Mouse (Mus musculus) left cerebral cortex, postnatal 14 days (tissue): ENCODE data around the gene Serping1. TPM values are rescaled to one million over a fixed set of nuclear protein-coding genes. Genes with fewer than 3 reads are reported as not detected.
A peak's percentile ranks its signal among the peaks of the same experiment; 100 is the strongest.

Experiments
- DNase-seq, 2 experiments: peaks; one replicate each; pipeline ENCODE4 v3.0.0; 2021 to 2022; ENCODE audit warnings: low spot score in 2 of 2, mixed read lengths in 1 of 2
- intact Hi-C: fragments of 180-260 bp; cut with DNase I; formaldehyde crosslinking; loops from one replicate; pipeline ENCODE4 v1.15.1; 2025
- total RNA-seq, 2 experiments: library from RNA; stranded (reverse); gene quantifications; 2 replicates each; pipeline ENCODE4 v1.2.3; 2021

Serping1 gene
- total RNA-seq, 2 experiments from 2014 or later: 5.9 to 6.8 TPM

DNA sequence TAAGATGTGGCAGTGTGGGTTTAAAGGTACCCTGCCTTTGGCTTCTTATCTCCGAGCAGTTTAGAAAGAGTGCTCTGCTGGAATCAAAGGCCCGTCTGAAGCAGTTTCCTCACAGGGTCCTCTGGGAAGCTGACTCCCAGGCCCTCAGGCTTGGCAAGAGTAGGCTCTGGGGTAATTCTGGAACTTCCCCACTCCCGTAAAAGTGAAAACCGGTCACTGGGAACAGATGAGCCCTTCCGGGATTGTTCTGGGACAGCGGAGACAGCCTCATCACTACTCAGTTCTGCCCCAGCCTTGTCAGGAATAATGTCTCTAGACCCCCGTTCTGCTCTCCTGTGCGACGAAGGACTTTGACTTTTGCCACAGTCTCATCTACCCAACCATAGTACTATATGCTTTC lies 15.2 kb upstream of the Serping1 start:
- DNase-seq: no peak
- intact Hi-C loops: no loop called here

DNA sequence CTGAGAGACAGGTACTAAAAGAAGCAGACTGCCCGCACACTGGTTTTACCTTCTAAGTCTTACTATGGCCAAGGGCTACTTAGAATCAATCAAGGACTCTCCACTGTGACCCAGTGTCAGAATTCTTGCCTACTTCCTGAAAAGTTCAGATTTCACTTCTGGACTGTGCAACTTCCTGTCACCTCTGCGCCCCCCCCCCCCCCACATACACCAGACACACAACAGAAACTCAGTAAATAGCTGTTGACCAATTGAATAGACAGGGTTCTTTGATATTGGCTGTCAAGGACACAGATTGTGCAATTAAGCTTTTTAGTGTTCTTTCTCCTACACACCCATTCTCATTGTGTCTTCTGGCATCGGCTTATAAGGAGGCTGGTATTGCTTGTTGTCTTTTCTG lies 13.1 kb upstream of the Serping1 start:
- intact Hi-C loops: no loop called here
- no peak for DNase-seq

DNA sequence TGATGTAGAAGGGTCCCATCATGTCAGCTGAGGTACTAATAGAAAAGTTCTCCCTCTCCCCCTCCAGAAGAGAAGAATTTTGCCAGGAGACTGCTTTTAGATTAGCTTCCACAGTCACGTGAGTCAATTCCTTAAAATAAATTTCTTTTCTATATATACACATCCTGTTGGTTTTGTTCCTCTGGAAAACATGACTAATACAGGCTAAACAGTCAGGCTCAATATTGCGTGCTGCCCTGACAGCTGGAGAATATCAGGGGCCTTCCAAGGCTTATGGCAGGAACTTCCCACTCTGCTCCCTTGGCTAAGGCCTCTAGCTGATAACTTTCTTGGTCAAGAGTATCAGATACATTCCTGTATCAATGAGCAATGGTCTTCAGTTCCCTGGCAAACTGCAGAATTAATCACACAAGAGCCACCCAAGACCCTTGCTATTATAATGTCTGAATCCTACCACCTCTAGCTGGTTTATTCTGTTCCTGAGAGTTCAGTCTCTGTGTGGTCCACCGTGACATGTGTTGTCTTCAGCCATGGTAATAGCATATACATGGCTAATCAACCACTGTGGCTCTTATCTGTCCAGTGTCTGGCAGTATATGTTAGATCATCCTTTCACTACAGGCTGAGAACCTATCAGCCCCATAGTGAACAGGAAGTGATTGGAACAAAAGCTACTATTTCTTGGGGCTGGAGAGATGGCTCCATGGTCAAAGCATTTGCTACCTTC lies 8.8 kb upstream of the Serping1 start:
- intact Hi-C loops: no loop called here

DNA sequence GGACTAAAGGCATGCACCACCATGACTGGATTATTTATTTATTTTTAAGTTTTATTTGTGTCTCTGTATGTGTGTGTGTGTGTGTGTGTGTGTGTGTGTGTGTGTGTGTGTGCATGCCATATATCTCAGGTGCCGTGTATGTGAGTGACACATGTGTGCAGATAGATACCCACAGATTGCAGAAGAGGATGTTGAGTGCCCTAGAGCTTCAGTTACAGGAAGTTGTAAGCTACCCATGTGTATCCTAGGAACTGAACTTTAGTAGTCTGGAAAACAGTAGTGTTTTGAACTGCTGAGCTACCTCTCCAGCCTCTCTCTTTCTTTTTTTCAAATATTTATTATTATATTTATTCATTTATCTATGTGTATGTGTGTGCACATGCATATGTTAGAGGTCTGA lies 8.1 kb upstream of the Serping1 start:
- intact Hi-C loops: no loop called here
- no peak for DNase-seq

More for the DNA sequence above, 8.8 kb upstream of the Serping1 start:
- no peak for DNase-seq

DNA sequence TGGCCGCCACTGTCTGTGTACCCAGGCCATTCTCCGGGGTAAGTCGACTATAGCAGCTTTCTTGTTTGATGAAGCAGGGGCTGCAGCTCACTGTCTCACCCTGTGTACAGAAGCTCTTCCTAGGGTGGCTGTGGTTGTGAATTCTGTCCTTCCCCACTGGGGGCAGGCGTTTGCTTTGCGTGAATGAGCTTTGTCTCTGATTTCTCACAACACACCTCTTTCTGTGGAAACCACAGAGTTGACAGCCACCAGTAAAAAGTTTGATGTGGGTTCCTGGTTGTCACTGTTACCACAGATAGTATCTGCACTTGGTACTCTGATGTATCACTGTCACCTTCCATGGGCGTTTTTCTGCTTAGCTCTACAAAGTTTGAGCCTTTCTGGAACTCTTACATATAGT lies 4.0 kb upstream of the Serping1 start:
- DNase-seq: peak in 1 of 2 experiments; percentile 9
- intact Hi-C loops: no loop called here

DNA sequence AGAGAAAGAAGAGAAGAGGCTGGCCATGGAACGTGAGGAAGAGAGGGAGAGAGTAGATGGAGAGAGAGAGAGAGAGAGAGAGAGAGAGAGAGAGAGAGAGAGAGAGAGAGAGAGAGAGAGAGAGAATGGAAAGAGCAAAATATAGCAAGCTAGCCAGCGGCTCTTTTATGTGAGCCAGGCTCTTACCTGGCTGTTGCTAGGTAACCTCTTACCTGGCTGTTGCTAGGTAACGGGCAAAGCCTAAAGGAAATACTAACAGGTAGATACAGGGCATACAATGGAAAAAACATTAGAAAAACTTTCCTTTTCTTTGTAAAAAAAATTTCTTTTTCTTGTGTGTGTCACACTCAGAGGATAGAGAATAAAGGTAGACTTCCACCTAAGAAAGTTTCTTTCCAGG lies 2.5 kb upstream of the Serping1 start:
- intact Hi-C loops: no loop called here
- DNase-seq: no peak

DNA sequence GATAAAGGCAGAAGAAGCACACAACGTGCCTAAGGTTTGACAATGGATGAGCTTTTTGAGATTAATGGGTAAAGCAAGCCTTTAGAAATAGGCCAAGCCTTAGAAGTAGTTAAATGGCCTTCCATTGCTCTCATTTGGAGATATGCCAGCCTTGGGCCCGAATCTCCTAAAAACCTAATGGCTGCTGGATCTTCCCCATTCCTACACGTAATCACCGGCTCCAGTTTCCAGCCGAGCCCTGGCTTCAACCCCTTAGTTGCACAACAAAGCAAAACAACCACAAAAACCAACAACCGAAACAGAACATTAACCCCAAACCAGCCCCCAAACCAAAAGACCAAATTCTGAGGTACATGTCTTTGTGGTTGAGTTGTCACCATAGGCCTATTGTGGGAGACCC lies 421 bp upstream of the Serping1 start:
- DNase-seq: no peak
- intact Hi-C loops: no loop called here

DNA sequence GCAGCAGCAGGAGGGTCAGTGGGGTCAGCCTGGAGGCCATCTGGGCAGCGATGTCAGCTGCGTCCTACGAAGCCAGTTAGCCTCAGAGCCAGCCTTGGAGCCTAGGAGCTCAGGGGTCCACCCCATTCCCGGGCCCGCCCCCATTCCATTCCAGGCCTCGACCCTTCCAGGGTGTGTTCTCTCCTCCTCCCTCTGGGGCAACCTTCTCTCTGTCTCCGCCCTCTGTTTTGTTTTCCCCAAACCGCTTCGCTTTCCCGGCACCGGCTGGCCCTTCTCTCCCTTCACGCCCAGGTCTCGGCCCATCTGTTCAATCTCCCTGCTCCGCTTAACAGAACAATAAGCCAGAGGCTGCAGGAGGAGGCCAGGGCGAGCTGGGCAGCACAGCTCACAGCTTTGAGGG lies 493 bp downstream of the Serping1 start:
- DNase-seq: peak in 1 of 2 experiments; percentile 7
- intact Hi-C loops: no loop called here

DNA sequence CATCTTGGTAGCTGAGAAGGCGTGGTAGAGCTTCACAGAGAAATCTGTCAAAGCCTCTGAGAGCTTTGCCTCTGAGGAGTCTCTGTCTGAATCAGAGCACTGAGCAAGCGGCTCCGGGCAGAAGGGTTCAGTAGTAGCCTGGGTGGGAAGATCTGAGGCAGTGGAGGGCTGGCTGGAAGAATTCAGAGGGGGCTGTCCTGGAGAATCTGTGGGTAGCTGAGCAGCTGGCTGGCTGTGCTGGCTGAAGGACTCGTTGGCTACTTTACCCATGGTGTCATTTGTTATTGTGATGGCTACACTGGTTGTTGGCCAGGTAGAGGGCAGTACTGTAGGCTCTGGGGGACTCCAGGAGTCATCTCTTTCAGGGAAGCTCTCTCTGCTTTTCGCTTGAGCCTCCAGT lies 2.0 kb downstream of the Serping1 start:
- intact Hi-C loops: no loop called here

DNA sequence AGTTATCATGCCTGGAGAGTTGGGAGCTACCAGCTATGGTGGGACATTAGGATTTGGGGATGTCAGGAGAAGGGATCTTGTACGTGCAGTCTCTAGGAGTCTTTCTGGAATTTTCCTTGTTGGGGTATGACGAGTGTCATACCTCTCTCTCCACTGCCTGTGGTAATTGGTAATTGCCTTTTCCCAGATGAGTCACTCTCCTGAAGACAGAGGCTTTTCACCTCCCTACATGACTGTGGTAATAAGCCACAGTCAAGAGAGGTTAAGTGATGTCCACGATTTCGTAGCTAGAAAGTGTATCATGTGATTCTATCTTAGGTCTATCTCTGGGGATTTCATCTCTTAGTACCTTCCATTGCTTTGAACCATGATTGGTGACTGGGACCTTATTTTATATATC lies 2.8 kb downstream of the Serping1 start:
- no peak for DNase-seq
- intact Hi-C loops: no loop called here

More for the DNA sequence above, 2.0 kb downstream of the Serping1 start:
- DNase-seq: no peak

DNA sequence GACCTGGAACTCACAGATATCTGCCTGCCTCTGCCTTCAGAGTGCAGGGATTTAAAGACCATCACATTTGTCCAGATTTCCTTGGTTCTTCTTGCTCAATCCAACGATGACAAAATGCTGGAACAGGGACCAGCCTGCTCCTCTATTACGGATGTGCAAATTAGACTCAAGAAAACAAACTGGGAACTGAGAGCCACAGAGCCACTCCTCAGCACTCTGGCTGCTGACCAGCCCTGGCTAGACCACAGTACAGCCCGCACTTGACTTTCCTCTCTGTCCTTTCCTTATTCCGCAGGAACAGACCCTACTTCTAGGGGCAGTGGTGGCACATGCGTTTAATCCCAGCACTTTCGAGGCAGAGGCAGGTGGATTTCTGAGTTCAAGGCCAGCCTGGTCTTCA lies 4.7 kb downstream of the Serping1 start:
- intact Hi-C loops: no loop called here
- DNase-seq: no peak

DNA sequence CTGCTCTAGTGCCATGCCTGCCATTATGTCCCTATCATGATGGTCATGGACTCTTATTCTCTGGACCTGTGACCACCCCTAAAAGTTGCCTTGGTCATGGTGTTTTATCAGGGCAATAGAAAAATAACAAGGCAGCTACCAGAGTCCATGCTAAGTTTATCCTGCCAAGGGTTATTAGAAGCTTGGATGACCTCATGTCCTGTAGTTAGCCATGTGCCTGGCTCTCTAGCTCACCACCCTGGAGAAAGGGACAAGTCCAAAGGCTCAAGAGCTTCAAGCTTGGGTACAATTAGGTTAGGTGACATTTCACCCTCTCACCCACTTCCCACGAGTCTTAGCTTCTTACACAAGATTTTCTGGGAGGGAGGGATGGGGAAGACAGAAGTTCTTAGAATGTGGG lies 12.4 kb downstream of the Serping1 start:
- intact Hi-C loops: no loop called here
- no peak for DNase-seq

DNA sequence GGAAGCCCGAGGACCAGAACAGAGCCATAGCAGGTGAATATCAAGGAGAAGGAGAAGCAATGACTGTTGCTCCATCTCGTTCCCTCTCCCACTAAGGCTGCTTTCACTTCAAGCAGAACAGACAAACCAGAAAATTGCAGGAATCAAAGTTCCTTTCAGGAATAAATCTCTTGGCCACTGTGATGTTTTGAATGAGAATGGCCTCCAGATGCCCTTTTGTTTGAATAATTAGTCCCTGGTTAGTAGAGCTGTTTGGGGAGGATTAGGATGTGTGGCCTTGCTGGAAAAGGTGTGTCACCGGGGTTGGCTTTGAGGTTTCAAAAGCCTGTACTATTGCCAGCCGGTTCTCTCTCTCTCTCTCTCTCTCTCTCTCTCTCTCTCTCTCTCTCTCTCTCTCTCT lies 12.9 kb downstream of the Serping1 start:
- intact Hi-C loops: no loop called here

DNA sequence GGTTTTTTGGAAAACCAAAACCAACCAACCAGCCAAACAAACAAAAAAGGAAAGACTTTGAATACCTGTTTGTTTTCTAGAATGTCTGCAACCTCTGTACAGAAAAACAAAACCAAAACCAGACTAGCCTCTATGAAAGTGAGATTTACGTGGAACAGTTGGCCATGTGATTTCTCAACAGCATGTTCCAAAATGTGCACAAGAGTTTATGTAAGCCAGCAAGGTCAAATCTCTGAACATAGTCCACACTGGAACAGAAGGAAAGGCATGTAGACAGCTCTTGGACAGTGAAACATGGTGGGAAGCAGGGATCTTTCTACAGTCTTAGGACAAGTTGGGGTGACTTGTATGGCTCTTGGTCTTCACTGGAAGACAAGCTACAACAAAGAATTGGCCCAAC lies 13.4 kb downstream of the Serping1 start:
- no peak for DNase-seq
- intact Hi-C loops: no loop called here

More for the DNA sequence above, 12.9 kb downstream of the Serping1 start:
- no peak for DNase-seq

DNA sequence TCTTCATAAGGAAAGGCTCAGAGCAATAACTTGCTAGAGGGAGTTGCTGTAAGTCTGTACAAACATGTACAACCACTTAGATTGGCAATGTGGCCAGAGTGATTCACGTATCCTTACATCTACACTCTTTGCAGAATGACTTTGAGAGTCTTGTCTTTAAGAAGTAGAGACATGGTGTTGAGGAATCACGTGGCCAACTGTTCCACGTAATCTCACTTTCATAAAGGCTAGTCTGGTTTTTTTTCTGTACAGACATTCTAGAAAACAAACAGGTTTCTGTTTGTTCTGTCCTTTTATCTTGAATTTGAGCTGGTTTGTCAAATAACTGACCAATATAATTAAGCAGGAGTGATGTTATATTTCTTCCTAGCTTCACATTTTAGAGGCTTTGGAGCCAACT lies 13.9 kb downstream of the Serping1 start:
- intact Hi-C loops: no loop called here
- DNase-seq: no peak

DNA sequence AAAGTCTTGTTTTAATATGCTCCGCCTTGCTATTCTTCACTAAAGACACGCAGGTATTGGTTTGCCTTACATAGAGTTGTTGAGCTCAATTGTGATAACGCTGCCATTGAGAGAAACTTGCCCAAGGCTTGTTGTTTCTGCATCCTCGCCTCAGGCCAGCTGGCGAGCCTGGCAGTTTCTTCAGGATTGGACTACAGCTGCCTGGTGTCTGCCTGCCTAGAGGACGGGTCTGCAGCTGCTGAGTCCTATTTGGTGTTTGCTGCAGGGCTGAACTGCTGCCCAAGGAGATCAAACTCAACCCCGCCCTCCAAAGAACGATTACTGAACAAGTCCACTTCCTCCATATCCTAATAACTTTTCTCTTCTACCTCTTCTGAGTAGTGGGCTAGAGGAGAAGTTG lies 14.5 kb downstream of the Serping1 start:
- DNase-seq: no peak
- intact Hi-C loops: no loop called here

DNA sequence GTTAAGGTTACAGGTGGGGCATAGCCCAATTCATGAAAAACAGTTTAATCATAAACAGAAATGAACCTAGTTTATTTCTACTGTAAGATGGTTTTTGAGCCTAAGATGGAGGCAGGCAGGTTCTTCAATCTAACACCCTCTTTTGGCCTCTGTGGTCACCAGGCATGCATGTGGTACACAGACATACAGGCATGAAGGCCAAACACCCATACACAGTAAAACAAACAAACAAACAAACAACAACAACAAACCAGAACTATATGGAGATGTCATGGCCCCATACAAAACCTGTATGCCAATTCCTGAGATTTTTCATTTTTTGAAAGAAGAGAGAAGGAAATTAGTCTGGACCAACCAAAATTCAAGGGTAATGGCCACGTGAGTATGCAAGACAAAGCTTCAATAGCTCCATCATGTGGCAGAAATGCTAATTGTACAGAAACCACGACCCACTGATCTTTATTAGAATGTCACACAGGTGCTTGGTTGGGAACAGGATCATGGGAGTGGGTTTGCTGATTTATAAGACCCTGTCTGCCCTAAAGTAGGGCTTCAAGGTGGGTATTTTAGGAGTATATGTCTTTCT lies 16.6 kb downstream of the Serping1 start:
- DNase-seq: peak in 1 of 2 experiments; percentile 54
- intact Hi-C loops: loop anchor here (2.0 kb wide), 1 partner anchor 18 kb away; no protein-coding TSS in a partner anchor

DNA sequence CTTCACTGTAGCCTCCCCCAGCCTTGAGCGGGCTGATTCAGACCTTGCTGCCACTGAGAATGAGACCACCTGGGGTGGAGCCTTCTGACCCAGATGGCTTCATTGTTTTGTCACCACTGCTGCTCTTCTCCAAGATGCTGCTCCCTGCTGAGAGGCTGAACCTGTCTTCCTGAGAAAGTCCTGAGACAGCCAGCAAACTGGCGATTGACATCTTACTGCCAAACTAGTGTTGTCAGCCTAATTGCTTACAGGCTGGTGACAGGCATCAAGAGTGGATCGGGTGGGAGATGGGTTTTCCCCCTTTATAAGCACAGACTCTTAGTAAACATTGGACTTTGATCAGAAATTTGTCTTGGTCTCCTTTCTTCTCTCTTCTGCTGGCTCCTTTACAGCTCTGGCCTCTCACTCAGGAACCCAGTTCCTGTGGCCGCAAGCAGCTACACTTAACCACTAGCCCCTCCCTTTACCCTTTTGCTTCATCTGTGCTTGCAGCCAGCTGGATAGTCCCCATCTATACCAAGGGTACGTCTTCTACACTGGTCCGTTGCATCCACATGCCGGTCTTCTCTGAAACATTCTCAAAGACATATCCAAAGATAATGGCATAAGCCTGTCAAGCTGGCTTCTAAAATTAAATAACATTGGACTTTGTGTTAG lies 18.1 kb downstream of the Serping1 start:
- intact Hi-C loops: no loop called here
- DNase-seq: no peak

DNA sequence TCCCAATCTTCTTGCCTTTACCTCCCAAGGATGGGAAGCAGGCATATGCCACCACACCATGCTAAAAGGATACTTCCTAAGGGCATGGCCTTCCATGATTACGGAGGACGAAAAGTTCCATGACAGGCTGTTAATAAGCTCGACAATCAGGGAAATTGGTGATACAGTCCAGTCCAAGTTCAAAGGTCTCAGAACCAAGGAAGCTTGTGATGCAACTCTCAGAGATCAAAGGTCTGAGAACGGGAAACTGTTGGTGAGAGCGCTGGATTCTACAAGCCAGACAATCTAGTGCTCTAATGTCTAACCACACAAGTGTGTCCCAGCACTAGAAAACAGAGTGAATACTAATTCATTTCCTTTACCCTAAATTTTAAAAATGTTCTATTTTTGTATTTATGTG lies 19.0 kb downstream of the Serping1 start:
- intact Hi-C loops: no loop called here

DNA sequence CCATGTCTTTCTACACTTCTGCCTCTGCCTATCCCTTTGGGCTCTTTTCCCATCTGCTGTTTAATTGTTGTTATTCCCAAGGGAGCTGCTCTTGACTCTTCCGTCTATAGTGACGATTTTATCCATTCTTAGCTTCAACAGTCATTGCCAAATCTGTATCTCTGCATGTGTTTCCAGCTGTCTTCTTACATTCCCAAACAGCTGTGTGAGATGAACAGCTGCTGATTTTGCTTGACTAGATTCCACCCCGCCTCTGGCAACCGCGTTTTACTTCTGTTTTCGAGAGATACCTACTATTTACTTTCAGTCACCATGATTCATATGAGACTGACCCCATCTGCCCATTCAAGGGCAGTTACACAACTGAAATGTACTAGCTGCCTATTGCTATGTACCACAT lies 25.1 kb downstream of the Serping1 start:
- intact Hi-C loops: no loop called here
- no peak for DNase-seq

More for the DNA sequence above, 19.0 kb downstream of the Serping1 start:
- DNase-seq: no peak

DNA sequence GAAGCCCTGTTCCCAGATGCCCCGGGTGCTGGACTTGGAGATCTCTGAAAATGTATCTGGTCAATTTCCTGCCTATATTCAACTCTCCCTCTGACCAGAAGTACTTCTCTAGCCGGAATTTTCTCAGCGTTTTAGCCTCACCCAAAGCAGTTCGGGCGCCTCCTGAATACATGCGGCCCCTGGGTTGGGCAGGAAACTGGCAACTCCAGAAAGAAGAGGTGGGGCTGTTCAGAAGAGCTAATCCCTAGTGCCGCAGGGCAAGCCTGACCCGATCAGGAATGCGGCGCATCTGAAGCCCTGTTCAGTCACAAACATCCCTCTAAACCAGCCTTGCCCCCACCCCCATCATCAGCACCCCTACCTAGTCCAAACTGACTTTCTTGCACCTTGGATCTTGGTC lies 31.1 kb downstream of the Serping1 start:
- DNase-seq: no peak
- intact Hi-C loops: no loop called here
